ENCODE assay signal across 20 mouse cellular contexts in genomic region chr6:145224246-145224645, GRCm38 (mm10). TPM values are rescaled to one million over a fixed set of nuclear protein-coding genes. Genes with fewer than 3 reads are reported as not detected.
A peak's percentile ranks its signal among the peaks of the same experiment; 100 is the strongest.
DNase-seq lines count a peak whose midpoint lies in the region; ATAC-seq lines count a peak whose summit lies in the region.
"Had no signal": no experiment of that assay in that cellular context is flagged by ENCODE, and none has a peak within 500 bp of the region (broad histone marks: within the 10 kb centered on the region; RNA-seq: fewer than 3 reads in every experiment).

No protein-coding gene starts in this region.

- no peak overlapping the region for H3K27ac ChIP-seq in midbrain, embryonic 11.5 days (ENCODE audit: low read depth, low read length)
- no peak overlapping the region for H3K27ac ChIP-seq in midbrain, embryonic 13.5 days

- no peaks in the 10 kb centered on the region for H3K4me1 ChIP-seq in midbrain, embryonic 11.5 days (ENCODE audit: control insufficient read depth, insufficient read depth, low read length)
- no peaks in the 10 kb centered on the region for H3K4me1 ChIP-seq in midbrain, embryonic 13.5 days (replicated peaks)

- no peak overlapping the region for H3K4me3 ChIP-seq in midbrain, embryonic 11.5 days (ENCODE audit: low read depth, low read length)
- no peak overlapping the region for H3K4me3 ChIP-seq in midbrain, embryonic 13.5 days (replicated peaks)

- no peaks in the 10 kb centered on the region for H3K9me3 ChIP-seq in midbrain, embryonic 11.5 days (ENCODE audit: control insufficient read depth, low read length)
- no peaks in the 10 kb centered on the region for H3K9me3 ChIP-seq in midbrain, embryonic 13.5 days
- H3K9me3 ChIP-seq: G1E had no signal

- no peak overlapping the region for H3K9ac ChIP-seq in midbrain, embryonic 11.5 days (ENCODE audit: low read length)
- H3K9ac ChIP-seq in midbrain, embryonic 13.5 days (replicated peaks): no peak overlapping the region

- 96% methylated on average over 6 of the region's 6 CpGs for WGBS in midbrain, embryonic 11.5 days
- 95% methylated on average over 6 of the region's 6 CpGs for WGBS in midbrain, embryonic 13.5 days

- H3K27me3 ChIP-seq in midbrain, embryonic 11.5 days (ENCODE audit: control insufficient read depth, insufficient read depth, low read length): no peaks in the 10 kb centered on the region
- no peaks in the 10 kb centered on the region for H3K27me3 ChIP-seq in midbrain, embryonic 13.5 days
- H3K27me3 ChIP-seq: CH12.LX, Patski had no signal

- no peaks in the 10 kb centered on the region for H3K36me3 ChIP-seq in midbrain, embryonic 11.5 days (ENCODE audit: control insufficient read depth, insufficient read depth, low read length)
- H3K36me3 ChIP-seq in midbrain, embryonic 13.5 days: peaks cover 11% of the 10 kb centered on the region

- peak; percentile 59 for DNase-seq in midbrain, embryonic 11.5 days (ENCODE audit: low spot score, missing footprints)
- peak; percentile 56 for DNase-seq in 416B (ENCODE audit: low read depth)
- no peak for DNase-seq in thymus, postnatal 4 days
- DNase-seq: adrenal gland, adult 2 months; adrenal gland, adult 8-10 months; adrenal gland, postnatal 10 days; adrenal gland, postnatal 14 days; adrenal gland, postnatal 25 days; adrenal gland, postnatal 36 days; B cell, adult 2 months; cerebellum, adult 11 months; cerebellum, adult 11-12 months; cerebellum, adult 18-20 months; cerebellum, adult 2 months had no signal

- H3K4me2 ChIP-seq in midbrain, embryonic 11.5 days: no peak overlapping the region
- no peak overlapping the region for H3K4me2 ChIP-seq in midbrain, embryonic 13.5 days (replicated peaks)

- no peak for ATAC-seq in midbrain, embryonic 11.5 days (ENCODE audit: low FRiP score)
- no peak for ATAC-seq in midbrain, embryonic 13.5 days
- ATAC-seq: activated CD4-positive, CD25-positive, alpha-beta regulatory T cell, adult 4 months; CD4-positive, CD25-positive, alpha-beta regulatory T cell, adult 4 months; Patski had no signal

RNA-seq across cellular contexts. Expression of gene Etfrf1, which starts 13.3 kb away (rescaled TPM):
- polyA plus RNA-seq in midbrain, embryonic 11.5 days (2014; fragmentation: Nextera tagmentation; extraction: Ambion mirVana): 41.8 and 42.3 TPM in 2 replicates
- polyA plus RNA-seq in midbrain, embryonic 13.5 days (2015; fragmentation: Nextera tagmentation; extraction: Ambion mirVana): 33.8 and 36.4 TPM in 2 replicates

RNA-seq across cellular contexts. Expression of gene Casc1, which starts 13.4 kb away (rescaled TPM):
- 0.27 and 0.73 TPM in 2 replicates for polyA plus RNA-seq in midbrain, embryonic 11.5 days (2014; fragmentation: Nextera tagmentation; extraction: Ambion mirVana)
- 0.58 and 1.2 TPM in 2 replicates for polyA plus RNA-seq in midbrain, embryonic 13.5 days (2015; fragmentation: Nextera tagmentation; extraction: Ambion mirVana)
- polyA plus RNA-seq: G1E had no signal

RNA-seq across cellular contexts. Expression of gene Kras, which starts 25.8 kb away (rescaled TPM):
- polyA plus RNA-seq in midbrain, embryonic 11.5 days (2014; fragmentation: Nextera tagmentation; extraction: Ambion mirVana): 129 and 133 TPM in 2 replicates
- 90.9 and 92.3 TPM in 2 replicates for polyA plus RNA-seq in midbrain, embryonic 13.5 days (2015; fragmentation: Nextera tagmentation; extraction: Ambion mirVana)
